Mouse (Mus musculus): Measurements from ENCODE around the gene Mut. TPM values are rescaled to one million over a fixed set of nuclear protein-coding genes. Genes with fewer than 3 reads are reported as not detected.

Gene Mut
- polyA plus RNA-seq (2015; fragmentation: Nextera tagmentation; extraction: Ambion mirVana), result 32.5 and 37.0 TPM in 2 replicates

- ATAC-seq, result peak; percentile 100
- Histone ChIP-seq H3K27me3 (replicated peaks; ENCODE audit: insufficient read depth, low read length) (no peaks in the 10 kb centered on the region), H3K27ac (ENCODE audit: low read length) (peak within 1 kb of the TSS; percentile 99), H3K9ac (replicated peaks; ENCODE audit: low read depth) (peak within 1 kb of the TSS; percentile 66), H3K36me3 (ENCODE audit: insufficient read depth, low read length) (peaks cover 6% of the 10 kb centered on the region; the same call in 1 of the 2 replicates), H3K4me3 (ENCODE audit: low read depth, low read length) (peak within 1 kb of the TSS; percentile 72), H3K4me1 (ENCODE audit: insufficient read depth, low read depth, low read length) (no peaks in the 10 kb centered on the region), H3K9me3 (ENCODE audit: low read length) (no peaks in the 10 kb centered on the region), H3K4me2 (replicated peaks; ENCODE audit: low read depth, low read length) (peak within 1 kb of the TSS; percentile 66)
- peak; percentile 99 for DNase-seq (ENCODE audit: low spot score)
- TF ChIP-seq CTCF (IDR thresholded peaks at IDR 0.05) (no peak), EP300 (IDR thresholded peaks at IDR 0.05) (peak; percentile 94)
- under 1% methylated on average over 50 of the region's 50 CpGs for WGBS
Observed at GRCm38 (mm10) chr17:40934420-40935231, at the start of gene Mut, which contains the start of gene Cenpq. Gene Mut (plus strand): TSS chr17:40934685. Gene Cenpq (minus strand): TSS chr17:40935047.

GRCm38 (mm10) chr17:40885155-40885554 is 49.3 kb upstream of the Mut start:
- Histone ChIP-seq H3K36me3 (ENCODE audit: insufficient read depth, low read length) (no peaks in the 10 kb centered on the region), H3K4me2 (replicated peaks; ENCODE audit: low read depth, low read length) (no peak overlapping the region), H3K4me1 (ENCODE audit: insufficient read depth, low read depth, low read length) (no peaks in the 10 kb centered on the region), H3K27ac (ENCODE audit: low read length) (no peak overlapping the region), H3K27me3 (replicated peaks; ENCODE audit: insufficient read depth, low read length) (no peaks in the 10 kb centered on the region), H3K9ac (replicated peaks; ENCODE audit: low read depth) (no peak overlapping the region), H3K9me3 (ENCODE audit: low read length) (no peaks in the 10 kb centered on the region), H3K4me3 (ENCODE audit: low read depth, low read length) (no peak overlapping the region)
- ATAC-seq (no peak), DNase-seq (ENCODE audit: low spot score) (no peak)
- TF ChIP-seq EP300 (IDR thresholded peaks at IDR 0.05) (no peak), CTCF (IDR thresholded peaks at IDR 0.05) (no peak)
- 53% methylated on average over 4 of the region's 4 CpGs for WGBS

DNA sequence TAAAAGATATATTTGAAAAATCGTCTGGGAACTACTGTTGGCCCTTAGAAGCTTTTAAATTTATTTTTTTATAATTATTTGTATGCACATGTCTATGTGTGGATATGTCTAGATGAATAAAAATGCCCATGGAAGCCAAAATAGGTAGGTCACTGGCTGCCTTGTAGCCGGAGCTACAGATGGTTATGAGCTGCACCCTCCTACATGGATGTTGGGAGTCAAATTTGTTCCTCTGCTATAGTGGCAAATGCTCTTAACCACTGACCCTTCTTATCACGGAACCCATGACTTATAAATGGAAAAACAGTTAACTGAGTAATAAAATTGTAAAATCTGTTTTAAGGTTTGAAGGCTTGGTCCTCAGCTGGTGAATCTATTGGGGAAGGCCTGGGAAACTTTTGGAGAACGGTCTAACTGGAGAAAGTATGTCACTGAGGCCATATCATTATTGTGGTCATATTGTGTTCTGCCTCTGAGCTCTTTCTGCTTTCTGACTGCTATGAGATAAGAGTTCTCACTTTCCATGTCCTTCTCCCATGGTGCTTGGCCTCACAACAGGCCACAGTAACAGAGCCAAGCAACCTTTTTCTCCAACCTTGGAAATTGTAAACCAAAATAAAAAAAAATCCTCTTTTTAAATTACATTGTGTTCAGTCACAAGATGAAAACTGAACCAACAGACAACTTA is 46.5 kb upstream of the Mut start:
- Histone ChIP-seq H3K4me1 (ENCODE audit: insufficient read depth, low read depth, low read length) (no peaks in the 10 kb centered on the region), H3K4me3 (ENCODE audit: low read depth, low read length) (no peak overlapping the region), H3K27ac (ENCODE audit: low read length) (no peak overlapping the region), H3K27me3 (replicated peaks; ENCODE audit: insufficient read depth, low read length) (no peaks in the 10 kb centered on the region), H3K9ac (replicated peaks; ENCODE audit: low read depth) (no peak overlapping the region), H3K4me2 (replicated peaks; ENCODE audit: low read depth, low read length) (no peak overlapping the region), H3K9me3 (ENCODE audit: low read length) (no peaks in the 10 kb centered on the region), H3K36me3 (ENCODE audit: insufficient read depth, low read length) (no peaks in the 10 kb centered on the region)
- DNase-seq (ENCODE audit: low spot score) (no peak), ATAC-seq (no peak)
- TF ChIP-seq CTCF (IDR thresholded peaks at IDR 0.05) (no peak), EP300 (IDR thresholded peaks at IDR 0.05) (no peak)
- WGBS, result 73% methylated on average over 4 of the region's 4 CpGs

DNA sequence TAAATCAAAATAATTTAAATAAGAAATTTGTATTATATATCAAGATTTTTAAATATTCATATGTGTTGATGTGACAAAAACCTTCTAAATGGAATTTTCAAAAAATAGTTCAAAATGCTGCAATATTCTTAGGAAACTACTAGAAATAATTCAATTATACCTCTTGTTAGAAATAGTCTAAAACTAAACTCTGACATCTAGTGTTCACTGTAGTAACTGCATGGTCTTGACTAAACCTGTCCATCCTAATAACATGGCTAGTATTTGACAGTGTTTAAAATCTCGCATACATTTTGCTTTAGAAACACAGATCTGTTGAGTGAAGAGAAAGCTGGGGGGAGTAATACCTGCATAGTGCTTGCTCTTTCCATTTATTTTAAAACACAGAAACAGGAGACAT is 37.6 kb upstream of the Mut start:
- no peaks in the 10 kb centered on the region for H3K27me3 ChIP-seq (replicated peaks; ENCODE audit: insufficient read depth, low read length)
- H3K36me3 ChIP-seq (ENCODE audit: insufficient read depth, low read length), result no peaks in the 10 kb centered on the region
- H3K4me2 ChIP-seq (replicated peaks; ENCODE audit: low read depth, low read length), result no peak overlapping the region
- TF ChIP-seq CTCF (IDR thresholded peaks at IDR 0.05) (peak; percentile 72), EP300 (IDR thresholded peaks at IDR 0.05) (no peak)
- no peak overlapping the region for H3K4me3 ChIP-seq (ENCODE audit: low read depth, low read length)
- ATAC-seq (no peak), DNase-seq (ENCODE audit: low spot score) (peak; percentile 54)
- 63% methylated on average over 1 of the region's 1 CpGs for WGBS
- H3K27ac ChIP-seq (ENCODE audit: low read length), result no peak overlapping the region
- no peaks in the 10 kb centered on the region for H3K4me1 ChIP-seq (ENCODE audit: insufficient read depth, low read depth, low read length)
- H3K9ac ChIP-seq (replicated peaks; ENCODE audit: low read depth), result no peak overlapping the region
- H3K9me3 ChIP-seq (ENCODE audit: low read length), result no peaks in the 10 kb centered on the region

DNA sequence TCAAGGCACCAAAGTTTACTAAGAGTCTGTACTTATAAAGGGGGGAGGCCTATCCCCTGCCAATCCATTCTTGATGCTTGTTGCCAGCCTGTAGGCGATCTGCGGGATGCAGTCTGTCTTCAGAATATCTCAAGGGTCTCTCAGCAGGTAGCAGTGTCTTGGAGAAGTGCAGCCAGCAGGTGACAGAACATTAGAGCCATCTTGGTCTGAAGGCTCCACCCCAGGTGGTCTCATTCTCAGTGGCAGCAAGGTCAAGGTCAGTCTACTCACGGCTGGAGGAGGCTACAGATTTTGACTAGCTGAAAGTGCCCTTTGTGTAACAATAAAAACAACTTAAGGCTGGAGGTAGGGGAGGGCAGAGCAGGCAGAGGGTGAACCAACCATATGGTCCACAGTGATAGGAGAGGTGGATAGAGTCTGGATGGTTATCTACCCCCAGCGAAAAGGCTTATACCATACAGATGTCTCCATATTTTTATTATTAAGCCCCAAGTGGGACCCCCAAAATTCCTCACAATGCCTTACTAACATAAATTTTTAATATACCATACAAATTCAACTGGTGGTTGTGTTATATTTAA is 34.6 kb upstream of the Mut start:
- 56% methylated on average over 4 of the region's 4 CpGs for WGBS
- no peak for ATAC-seq
- Histone ChIP-seq H3K4me2 (replicated peaks; ENCODE audit: low read depth, low read length) (no peak overlapping the region), H3K27ac (ENCODE audit: low read length) (no peak overlapping the region), H3K36me3 (ENCODE audit: insufficient read depth, low read length) (no peaks in the 10 kb centered on the region), H3K4me3 (ENCODE audit: low read depth, low read length) (no peak overlapping the region), H3K9ac (replicated peaks; ENCODE audit: low read depth) (no peak overlapping the region), H3K4me1 (ENCODE audit: insufficient read depth, low read depth, low read length) (no peaks in the 10 kb centered on the region), H3K27me3 (replicated peaks; ENCODE audit: insufficient read depth, low read length) (no peaks in the 10 kb centered on the region), H3K9me3 (ENCODE audit: low read length) (no peaks in the 10 kb centered on the region)
- TF ChIP-seq EP300 (IDR thresholded peaks at IDR 0.05), result no peak
- TF ChIP-seq CTCF (IDR thresholded peaks at IDR 0.05), result no peak
- no peak for DNase-seq (ENCODE audit: low spot score)

GRCm38 (mm10) chr17:40903345-40903744 is 31.1 kb upstream of the Mut start:
- WGBS, result 43% methylated on average over 4 of the region's 4 CpGs
- no peak overlapping the region for H3K4me3 ChIP-seq (ENCODE audit: low read depth, low read length)
- no peaks in the 10 kb centered on the region for H3K9me3 ChIP-seq (ENCODE audit: low read length)
- no peak overlapping the region for H3K4me2 ChIP-seq (replicated peaks; ENCODE audit: low read depth, low read length)
- H3K36me3 ChIP-seq (ENCODE audit: insufficient read depth, low read length), result no peaks in the 10 kb centered on the region
- TF ChIP-seq CTCF (IDR thresholded peaks at IDR 0.05) (no peak), EP300 (IDR thresholded peaks at IDR 0.05) (no peak)
- no peak overlapping the region for H3K27ac ChIP-seq (ENCODE audit: low read length)
- no peak for ATAC-seq
- H3K9ac ChIP-seq (replicated peaks; ENCODE audit: low read depth), result no peak overlapping the region
- H3K27me3 ChIP-seq (replicated peaks; ENCODE audit: insufficient read depth, low read length), result no peaks in the 10 kb centered on the region
- H3K4me1 ChIP-seq (ENCODE audit: insufficient read depth, low read depth, low read length), result no peaks in the 10 kb centered on the region
- no peak for DNase-seq (ENCODE audit: low spot score)

Measured in lung, postnatal 0 days (tissue).